ENCODE assay signal across 8 mouse cellular contexts in genomic region chr7:120982968-120983367, GRCm38 (mm10). TPM values are rescaled to one million over a fixed set of nuclear protein-coding genes. Genes with fewer than 3 reads are reported as not detected.
DNase-seq lines count a peak whose midpoint lies in the region; ATAC-seq and TF ChIP-seq lines count a peak whose summit lies in the region.

No protein-coding gene starts in this region.

- H3K4me3 ChIP-seq in lung, embryonic 14.5 days (ENCODE audit: low read depth, low read length) = peak overlapping the region; percentile 72
- peak overlapping the region; percentile 94 for H3K4me3 ChIP-seq in embryonic facial prominence, embryonic 12.5 days
- peak overlapping the region; percentile 95 for H3K4me3 ChIP-seq in limb, embryonic 12.5 days (replicated peaks)
- peak overlapping the region; percentile 93 for H3K4me3 ChIP-seq in neural tube, embryonic 15.5 days (replicated peaks)

- peaks cover 13% of the 10 kb centered on the region; the same call in 1 of the 2 replicates for H3K4me1 ChIP-seq in lung, embryonic 14.5 days (ENCODE audit: insufficient read depth)
- H3K4me1 ChIP-seq in embryonic facial prominence, embryonic 12.5 days = 0 out of 2 replicates have a peak, but pooled peaks cover 7% of the 10 kb centered on the region
- H3K4me1 ChIP-seq in limb, embryonic 12.5 days (replicated peaks) = peaks cover 10% of the 10 kb centered on the region
- peaks cover 21% of the 10 kb centered on the region for H3K4me1 ChIP-seq in neural tube, embryonic 15.5 days

- ATAC-seq in lung, embryonic 14.5 days (ENCODE audit: insufficient read depth) = no peak
- ATAC-seq in embryonic facial prominence, embryonic 12.5 days (ENCODE audit: insufficient number of reproducible peaks, insufficient read depth, low FRiP score, low TSS enrichment) = no peak
- no peak for ATAC-seq in limb, embryonic 12.5 days (ENCODE audit: insufficient number of reproducible peaks, insufficient read depth, low FRiP score, low TSS enrichment, low read depth)
- no peak for ATAC-seq in neural tube, embryonic 15.5 days (ENCODE audit: low FRiP score)
- ATAC-seq in megakaryocyte-erythroid progenitor cell, adult 5-6 weeks (replicated peaks; ENCODE audit: low FRiP score, low TSS enrichment, poor library complexity, severe bottlenecking) = no peak

- no peak for DNase-seq in lung, embryonic 14.5 days
- no peak for DNase-seq in lung, adult 18-20 months
- no peak for DNase-seq in left cerebral cortex, adult 9 months (ENCODE audit: low spot score in 2 of 2)
- no peak for DNase-seq in urinary bladder, adult 18-20 months (ENCODE audit: low spot score in 2 of 2)

- peak overlapping the region; percentile 70 for H3K4me2 ChIP-seq in lung, embryonic 14.5 days
- H3K4me2 ChIP-seq in embryonic facial prominence, embryonic 12.5 days (replicated peaks) = peak overlapping the region; percentile 81
- peak overlapping the region; percentile 80 for H3K4me2 ChIP-seq in limb, embryonic 12.5 days
- peak overlapping the region; percentile 90 for H3K4me2 ChIP-seq in neural tube, embryonic 15.5 days

- WGBS in lung, embryonic 14.5 days = 4% methylated on average over 7 of the region's 7 CpGs
- 13% methylated on average over 7 of the region's 7 CpGs for WGBS in embryonic facial prominence, embryonic 12.5 days
- 10% methylated on average over 7 of the region's 7 CpGs for WGBS in limb, embryonic 12.5 days
- WGBS in neural tube, embryonic 15.5 days = 9% methylated on average over 7 of the region's 7 CpGs

- no peaks in the 10 kb centered on the region for H3K27me3 ChIP-seq in lung, embryonic 14.5 days (ENCODE audit: insufficient read depth, low read length)
- H3K27me3 ChIP-seq in embryonic facial prominence, embryonic 12.5 days = no peaks in the 10 kb centered on the region
- no peaks in the 10 kb centered on the region for H3K27me3 ChIP-seq in limb, embryonic 12.5 days
- no peaks in the 10 kb centered on the region for H3K27me3 ChIP-seq in neural tube, embryonic 15.5 days (replicated peaks)

- no peaks in the 10 kb centered on the region for H3K36me3 ChIP-seq in lung, embryonic 14.5 days (ENCODE audit: insufficient read depth)
- H3K36me3 ChIP-seq in embryonic facial prominence, embryonic 12.5 days = no peaks in the 10 kb centered on the region
- no peaks in the 10 kb centered on the region for H3K36me3 ChIP-seq in limb, embryonic 12.5 days
- no peaks in the 10 kb centered on the region for H3K36me3 ChIP-seq in neural tube, embryonic 15.5 days

- H3K9me3 ChIP-seq in lung, embryonic 14.5 days (ENCODE audit: low read depth, low read length) = no peaks in the 10 kb centered on the region
- no peaks in the 10 kb centered on the region for H3K9me3 ChIP-seq in embryonic facial prominence, embryonic 12.5 days
- H3K9me3 ChIP-seq in limb, embryonic 12.5 days = no peaks in the 10 kb centered on the region
- no peaks in the 10 kb centered on the region for H3K9me3 ChIP-seq in neural tube, embryonic 15.5 days (replicated peaks)

- no peak overlapping the region for H3K27ac ChIP-seq in lung, embryonic 14.5 days (ENCODE audit: low read depth)
- H3K27ac ChIP-seq in embryonic facial prominence, embryonic 12.5 days = no peak overlapping the region; the same call in 1 of the 2 replicates
- peak overlapping the region; percentile 72 for H3K27ac ChIP-seq in limb, embryonic 12.5 days
- peak overlapping the region; percentile 77 for H3K27ac ChIP-seq in neural tube, embryonic 15.5 days (replicated peaks)

- H3K9ac ChIP-seq in lung, embryonic 14.5 days = peak overlapping the region; percentile 72
- H3K9ac ChIP-seq in embryonic facial prominence, embryonic 12.5 days = peak overlapping the region; percentile 70
- peak overlapping the region; percentile 66 for H3K9ac ChIP-seq in limb, embryonic 12.5 days (replicated peaks)
- H3K9ac ChIP-seq in neural tube, embryonic 15.5 days (replicated peaks) = peak overlapping the region; percentile 54; the same call in 1 of the 2 replicates

- TF ChIP-seq CTCF in lung, embryonic 14.5 days (IDR thresholded peaks at IDR 0.05; ENCODE audit: low read depth) = no peak

RNA-seq across cellular contexts. Expression of gene Mfsd13b, which starts 0.7 kb away (rescaled TPM):
- 0.14 TPM in 1 of 2 replicates, not detected in the other for polyA plus RNA-seq in lung, embryonic 14.5 days (2014; fragmentation: Nextera tagmentation; extraction: Ambion mirVana)
- polyA plus RNA-seq in embryonic facial prominence, embryonic 12.5 days (2016; fragmentation: Nextera tagmentation; extraction: Ambion mirVana) = 0.45 TPM in 1 of 2 replicates, not detected in the other
- polyA plus RNA-seq in limb, embryonic 12.5 days (2016; fragmentation: Nextera tagmentation; extraction: Ambion mirVana) = 0.12 and 0.18 TPM in 2 replicates
- polyA plus RNA-seq in neural tube, embryonic 15.5 days (2015; fragmentation: Nextera tagmentation; extraction: Ambion mirVana) = 0.22 and 0.28 TPM in 2 replicates
- 0.33 TPM in 1 of 2 replicates, not detected in the other for total RNA-seq in megakaryocyte-erythroid progenitor cell, adult 5-6 weeks (2014; fragmentation: Nextera tagmentation)
- total RNA-seq in megakaryocyte-erythroid progenitor cell, adult 5-6 weeks (2017) = not detected in 2 replicates

RNA-seq across cellular contexts. Expression of gene Cdr2, which starts 0.9 kb away (rescaled TPM):
- 13.4 and 13.5 TPM in 2 replicates for polyA plus RNA-seq in lung, embryonic 14.5 days (2014; fragmentation: Nextera tagmentation; extraction: Ambion mirVana)
- 13.8 and 14.3 TPM in 2 replicates for polyA plus RNA-seq in embryonic facial prominence, embryonic 12.5 days (2016; fragmentation: Nextera tagmentation; extraction: Ambion mirVana)
- 15.8 and 16.0 TPM in 2 replicates for polyA plus RNA-seq in limb, embryonic 12.5 days (2016; fragmentation: Nextera tagmentation; extraction: Ambion mirVana)
- polyA plus RNA-seq in neural tube, embryonic 15.5 days (2015; fragmentation: Nextera tagmentation; extraction: Ambion mirVana) = 14.0 and 14.5 TPM in 2 replicates
- total RNA-seq in megakaryocyte-erythroid progenitor cell, adult 5-6 weeks (2014; fragmentation: Nextera tagmentation) = 32.2 and 39.0 TPM in 2 replicates
- 42.9 and 61.6 TPM in 2 replicates for total RNA-seq in megakaryocyte-erythroid progenitor cell, adult 5-6 weeks (2017)

RNA-seq across cellular contexts. Expression of gene Mettl9, which starts 51.3 kb away (rescaled TPM):
- 166 and 180 TPM in 2 replicates for polyA plus RNA-seq in lung, embryonic 14.5 days (2014; fragmentation: Nextera tagmentation; extraction: Ambion mirVana)
- 211 and 228 TPM in 2 replicates for polyA plus RNA-seq in embryonic facial prominence, embryonic 12.5 days (2016; fragmentation: Nextera tagmentation; extraction: Ambion mirVana)
- polyA plus RNA-seq in limb, embryonic 12.5 days (2016; fragmentation: Nextera tagmentation; extraction: Ambion mirVana) = 309 and 334 TPM in 2 replicates
- polyA plus RNA-seq in neural tube, embryonic 15.5 days (2015; fragmentation: Nextera tagmentation; extraction: Ambion mirVana) = 169 and 173 TPM in 2 replicates
- 45.9 and 68.5 TPM in 2 replicates for total RNA-seq in megakaryocyte-erythroid progenitor cell, adult 5-6 weeks (2014; fragmentation: Nextera tagmentation)
- 73.7 and 91.7 TPM in 2 replicates for total RNA-seq in megakaryocyte-erythroid progenitor cell, adult 5-6 weeks (2017)

Comparison
In these comparisons a context has a peak if more than half of its experiments do, and no peak if none do; other contexts are left out.
1. H3K27ac ChIP-seq: peak in limb, embryonic 12.5 days (single experiment) and neural tube, embryonic 15.5 days (single experiment); none in lung, embryonic 14.5 days (single experiment) and embryonic facial prominence, embryonic 12.5 days (single experiment).
2. Peak in every context shown above with its lines, with median percentiles within 50 percentile points of each other: H3K4me2 ChIP-seq, H3K4me3 ChIP-seq and H3K9ac ChIP-seq.